Mouse (Mus musculus) neural tube, embryonic 13.5 days (tissue): ENCODE measurements around the gene Homer2. TPM values are rescaled to one million over a fixed set of nuclear protein-coding genes. Genes with fewer than 3 reads are reported as not detected.

Source experiments
- ATAC-seq: fragments of 200-750 bp; cut with Nextera tagmentation; 2 replicates; pipeline ENCODE4 v1.8.0; 2017; ENCODE audit warnings: low read depth, mild to moderate bottlenecking, moderate TSS enrichment, moderate library complexity
- H3K27ac ChIP-seq: fragments of 300-500 bp; sonication (generic); replicated peaks from 2 replicates; pipeline ENCODE4 v1.5.1; 2015; ENCODE audit warnings: moderate library complexity, mild to moderate bottlenecking, inconsistent platforms
- H3K27me3 ChIP-seq: fragments of 300-500 bp; sonication (generic); 2 replicates; pipeline ENCODE4 v1.6.1; 2015; ENCODE audit warnings: mild to moderate bottlenecking, inconsistent platforms
- H3K36me3 ChIP-seq: fragments of 300-500 bp; sonication (generic); 2 replicates; pipeline ENCODE4 v1.6.1; 2015; ENCODE audit warnings: mild to moderate bottlenecking, inconsistent platforms
- H3K4me1 ChIP-seq: fragments of 300-500 bp; sonication (generic); replicated peaks from 2 replicates; pipeline ENCODE4 v1.6.1; 2015; ENCODE audit warnings: inconsistent platforms
- H3K4me2 ChIP-seq: fragments of 300-500 bp; sonication (generic); 2 replicates; pipeline ENCODE4 v1.6.1; 2015; ENCODE audit warnings: inconsistent platforms, mild to moderate bottlenecking, moderate library complexity
- H3K4me3 ChIP-seq: fragments of 300-500 bp; sonication (generic); 2 replicates; pipeline ENCODE4 v1.5.1; 2015; ENCODE audit warnings: mild to moderate bottlenecking, inconsistent platforms
- H3K9ac ChIP-seq: fragments of 300-500 bp; sonication (generic); 2 replicates; pipeline ENCODE4 v1.6.1; 2015; ENCODE audit warnings: moderate library complexity, mild to moderate bottlenecking, inconsistent platforms
- H3K9me3 ChIP-seq: fragments of 300-500 bp; sonication (generic); 2 replicates; pipeline ENCODE4 v1.6.1; 2016; ENCODE audit warnings: inconsistent platforms
- WGBS: fragments of 180-500 bp; shearing (Covaris S2); methylation state at CpG from one replicate; pipeline ENCODE4 v1.1.7; 2015; 5-methylcytosine and 5-hydroxymethylcytosine counted together
- polyA plus RNA-seq: library from polyadenylated mRNA; unstranded; fragments of >200 nt; fragmentation: Nextera tagmentation; extraction: Ambion mirVana; gene quantifications from 2 replicates; pipeline ENCODE4 v1.2.1, GENCODE M21; 2015

Gene Homer2
- 30.5 and 31.9 TPM in 2 replicates for polyA plus RNA-seq

GRCm38 (mm10) chr7:81707471-81708140 is at the start of gene Homer2:
Gene Homer2, minus strand, starts transcription at chr7:81707527.
- peak; percentile 21; the same call in 1 of the 2 replicates for ATAC-seq
- H3K27me3 ChIP-seq = peaks cover 20% of the 10 kb centered on the region
- peaks cover 2% of the 10 kb centered on the region; the same call in 1 of the 2 replicates for H3K9me3 ChIP-seq
- peak within 1 kb of the TSS; percentile 73 for H3K4me3 ChIP-seq
- peak within 1 kb of the TSS; percentile 81 for H3K4me2 ChIP-seq
- WGBS = 74% methylated on average over 14 of the region's 14 CpGs
- H3K27ac ChIP-seq = peak within 1 kb of the TSS; percentile 75
- peaks cover 22% of the 10 kb centered on the region for H3K4me1 ChIP-seq
- H3K36me3 ChIP-seq = no peaks in the 10 kb centered on the region
- peak within 1 kb of the TSS; percentile 84 for H3K9ac ChIP-seq

- ATAC-seq = no peak
- H3K27me3 ChIP-seq = no peaks in the 10 kb centered on the region
- H3K4me2 ChIP-seq = no peak overlapping the region
- no peak overlapping the region for H3K27ac ChIP-seq
- no peak overlapping the region for H3K4me3 ChIP-seq
- no peak overlapping the region for H3K9ac ChIP-seq
- 88% methylated on average over 3 of the region's 3 CpGs for WGBS
- H3K36me3 ChIP-seq = no peaks in the 10 kb centered on the region
- no peaks in the 10 kb centered on the region for H3K4me1 ChIP-seq
- H3K9me3 ChIP-seq = no peaks in the 10 kb centered on the region
Measured at GRCm38 (mm10) chr7:81747956-81748355, 40.6 kb upstream of the Homer2 start.

- Histone ChIP-seq H3K4me2 (no peak overlapping the region), H3K9me3 (peaks cover 2% of the 10 kb centered on the region; the same call in 1 of the 2 replicates), H3K27me3 (no peaks in the 10 kb centered on the region), H3K4me3 (no peak overlapping the region), H3K27ac (no peak overlapping the region), H3K36me3 (no peaks in the 10 kb centered on the region), H3K9ac (no peak overlapping the region), H3K4me1 (no peaks in the 10 kb centered on the region)
- ATAC-seq = no peak
- WGBS = 79% methylated on average over 4 of the region's 4 CpGs
Measured at GRCm38 (mm10) chr7:81744145-81744544, 36.8 kb upstream of the Homer2 start.

GRCm38 (mm10) chr7:81740010-81740409 is 32.7 kb upstream of the Homer2 start:
- ATAC-seq = no peak
- Histone ChIP-seq H3K27me3 (no peaks in the 10 kb centered on the region), H3K4me1 (no peaks in the 10 kb centered on the region), H3K9ac (no peak overlapping the region), H3K4me2 (no peak overlapping the region), H3K36me3 (no peaks in the 10 kb centered on the region), H3K4me3 (no peak overlapping the region), H3K9me3 (peaks cover 2% of the 10 kb centered on the region; the same call in 1 of the 2 replicates), H3K27ac (no peak overlapping the region)
- 88% methylated on average over 7 of the region's 7 CpGs for WGBS

GRCm38 (mm10) chr7:81738720-81739385 is 31.5 kb upstream of the Homer2 start:
- no peaks in the 10 kb centered on the region for H3K4me1 ChIP-seq
- 79% methylated on average over 8 of the region's 8 CpGs for WGBS

GRCm38 (mm10) chr7:81735300-81736048 is 28.1 kb upstream of the Homer2 start:
- H3K4me3 ChIP-seq = no peak overlapping the region
- 76% methylated on average over 9 of the region's 9 CpGs for WGBS
- no peaks in the 10 kb centered on the region for H3K9me3 ChIP-seq
- no peaks in the 10 kb centered on the region for H3K36me3 ChIP-seq
- no peak overlapping the region for H3K4me2 ChIP-seq
- no peak overlapping the region for H3K9ac ChIP-seq
- no peak overlapping the region for H3K27ac ChIP-seq
- no peaks in the 10 kb centered on the region for H3K4me1 ChIP-seq
- H3K27me3 ChIP-seq = no peaks in the 10 kb centered on the region
- no peak for ATAC-seq

More at GRCm38 (mm10) chr7:81738720-81739385, 31.5 kb upstream of the Homer2 start:
- Histone ChIP-seq H3K4me3 (no peak overlapping the region), H3K9me3 (peaks cover 2% of the 10 kb centered on the region; the same call in 1 of the 2 replicates), H3K27me3 (no peaks in the 10 kb centered on the region), H3K27ac (no peak overlapping the region), H3K4me2 (no peak overlapping the region), H3K9ac (no peak overlapping the region), H3K36me3 (no peaks in the 10 kb centered on the region)
- no peak for ATAC-seq

- Histone ChIP-seq H3K36me3 (no peaks in the 10 kb centered on the region), H3K27me3 (no peaks in the 10 kb centered on the region), H3K4me3 (no peak overlapping the region), H3K4me2 (no peak overlapping the region), H3K9ac (no peak overlapping the region), H3K9me3 (no peaks in the 10 kb centered on the region), H3K27ac (no peak overlapping the region), H3K4me1 (no peaks in the 10 kb centered on the region)
- WGBS = 85% methylated on average over 12 of the region's 12 CpGs
- no peak for ATAC-seq
Measured at GRCm38 (mm10) chr7:81732183-81733089, 25.1 kb upstream of the Homer2 start.

GRCm38 (mm10) chr7:81731181-81731651 is 23.9 kb upstream of the Homer2 start:
- Histone ChIP-seq H3K9me3 (no peaks in the 10 kb centered on the region), H3K27me3 (no peaks in the 10 kb centered on the region), H3K36me3 (no peaks in the 10 kb centered on the region), H3K4me1 (no peaks in the 10 kb centered on the region), H3K9ac (no peak overlapping the region), H3K4me3 (no peak overlapping the region), H3K4me2 (no peak overlapping the region), H3K27ac (no peak overlapping the region)
- 82% methylated on average over 6 of the region's 6 CpGs for WGBS
- no peak for ATAC-seq

- no peak for ATAC-seq
- no peak overlapping the region for H3K27ac ChIP-seq
Measured at GRCm38 (mm10) chr7:81729787-81730186, 22.5 kb upstream of the Homer2 start.

GRCm38 (mm10) chr7:81727716-81728115 is 20.4 kb upstream of the Homer2 start:
- ATAC-seq = no peak
- H3K9me3 ChIP-seq = no peaks in the 10 kb centered on the region

More at GRCm38 (mm10) chr7:81729787-81730186, 22.5 kb upstream of the Homer2 start:
- no peaks in the 10 kb centered on the region for H3K27me3 ChIP-seq
- WGBS = 92% methylated on average over 9 of the region's 9 CpGs
- no peaks in the 10 kb centered on the region for H3K4me1 ChIP-seq
- H3K4me3 ChIP-seq = no peak overlapping the region
- no peak overlapping the region for H3K9ac ChIP-seq
- no peak overlapping the region for H3K4me2 ChIP-seq
- no peaks in the 10 kb centered on the region for H3K36me3 ChIP-seq
- H3K9me3 ChIP-seq = no peaks in the 10 kb centered on the region

GRCm38 (mm10) chr7:81726728-81727005 is 19.3 kb upstream of the Homer2 start:
- no peaks in the 10 kb centered on the region for H3K36me3 ChIP-seq
- WGBS = 45% methylated on average over 2 of the region's 2 CpGs
- H3K9ac ChIP-seq = no peak overlapping the region
- no peak overlapping the region for H3K4me2 ChIP-seq
- H3K27ac ChIP-seq = no peak overlapping the region
- H3K27me3 ChIP-seq = no peaks in the 10 kb centered on the region
- H3K9me3 ChIP-seq = no peaks in the 10 kb centered on the region
- no peak for ATAC-seq
- no peaks in the 10 kb centered on the region for H3K4me1 ChIP-seq
- H3K4me3 ChIP-seq = no peak overlapping the region

More at GRCm38 (mm10) chr7:81727716-81728115, 20.4 kb upstream of the Homer2 start:
- WGBS = 88% methylated on average over 9 of the region's 9 CpGs
- Histone ChIP-seq H3K27me3 (no peaks in the 10 kb centered on the region), H3K27ac (no peak overlapping the region), H3K36me3 (no peaks in the 10 kb centered on the region), H3K9ac (no peak overlapping the region), H3K4me2 (no peak overlapping the region), H3K4me3 (no peak overlapping the region), H3K4me1 (no peaks in the 10 kb centered on the region)
